Mouse (Mus musculus) neural tube, embryonic 11.5 days (tissue): ENCODE results near the gene Slc39a2. TPM values are rescaled to one million over a fixed set of nuclear protein-coding genes. Genes with fewer than 3 reads are reported as not detected.

ENCODE experiments used
- ATAC-seq: fragments of 200-750 bp; cut with Nextera tagmentation; 2 replicates; pipeline ENCODE4 v1.8.0; 2017; ENCODE audit warnings: moderate number of reproducible peaks, mild to moderate bottlenecking, moderate TSS enrichment, moderate library complexity; ENCODE audit not compliant: insufficient read depth, low FRiP score, low TSS enrichment
- DNase-seq: peaks from one replicate; pipeline ENCODE4 v3.0.0-alpha.2; 2015; ENCODE audit warnings: low spot score
- H3K27ac ChIP-seq: fragments of 300-500 bp; sonication (generic); 2 replicates; pipeline ENCODE4 v1.5.1; 2014; ENCODE audit warnings: low read depth, mild to moderate bottlenecking, low read length
- H3K27me3 ChIP-seq: fragments of 300-500 bp; sonication (generic); 2 replicates; pipeline ENCODE4 v1.6.1; 2014; ENCODE audit warnings: mild to moderate bottlenecking, low read length, mixed read lengths; ENCODE audit not compliant: control insufficient read depth, insufficient read depth
- H3K36me3 ChIP-seq: fragments of 300-500 bp; sonication (generic); 2 replicates; pipeline ENCODE4 v1.6.1; 2014; ENCODE audit warnings: mild to moderate bottlenecking, low read length, moderate library complexity, mixed read lengths; ENCODE audit not compliant: control insufficient read depth, insufficient read depth
- H3K4me1 ChIP-seq: fragments of 300-500 bp; sonication (generic); 2 replicates; pipeline ENCODE4 v1.6.1; 2014; ENCODE audit warnings: low read length, mixed read lengths; ENCODE audit not compliant: control insufficient read depth, insufficient read depth
- H3K4me2 ChIP-seq: fragments of 300-500 bp; sonication (generic); 2 replicates; pipeline ENCODE4 v1.6.1; 2014; ENCODE audit warnings: low read depth, mild to moderate bottlenecking, moderate library complexity
- H3K4me3 ChIP-seq: fragments of 300-500 bp; sonication (generic); 2 replicates; pipeline ENCODE4 v1.5.1; 2014; ENCODE audit warnings: low read depth, low read length
- H3K9ac ChIP-seq: fragments of 300-500 bp; sonication (generic); 2 replicates; pipeline ENCODE4 v1.6.1; 2014; ENCODE audit warnings: mild to moderate bottlenecking, low read length
- H3K9me3 ChIP-seq: fragments of 300-500 bp; sonication (generic); 2 replicates; pipeline ENCODE4 v1.6.1; 2016; ENCODE audit warnings: low read length; ENCODE audit not compliant: control insufficient read depth
- WGBS: fragments of 180-500 bp; shearing (Covaris S2); extraction: QIAGEN DNeasy Blood & Tissue Kit; methylation state at CpG from one replicate; pipeline ENCODE4 v1.1.7; 2014; 5-methylcytosine and 5-hydroxymethylcytosine counted together
- polyA plus RNA-seq: library from polyadenylated mRNA; unstranded; fragments of >200 nt; fragmentation: Nextera tagmentation; extraction: Ambion mirVana; gene quantifications from 2 replicates; pipeline ENCODE4 v1.2.1, GENCODE M21; 2014

Gene Slc39a2
- polyA plus RNA-seq, 1 experiment from 2014 or later, result 0.40 TPM

GRCm38 (mm10) chr14:51912391-51913061 lies 19.8 kb downstream of the Slc39a2 start:
- peaks cover 5% of the 10 kb centered on the region for H3K4me1 ChIP-seq
- ATAC-seq (peak; percentile 50; the same call in 1 of the 2 replicates), DNase-seq (no peak)
- peak overlapping the region; percentile 100 for H3K4me2 ChIP-seq
- H3K27ac ChIP-seq, result no peak overlapping the region
- no peaks in the 10 kb centered on the region for H3K36me3 ChIP-seq
- 7% methylated on average over 14 of the region's 14 CpGs for WGBS
- H3K9ac ChIP-seq, result peak overlapping the region; percentile 60
- no peaks in the 10 kb centered on the region for H3K9me3 ChIP-seq
- peak overlapping the region; percentile 58 for H3K4me3 ChIP-seq
- peaks cover 4% of the 10 kb centered on the region; the same call in 1 of the 2 replicates for H3K27me3 ChIP-seq

GRCm38 (mm10) chr14:51913062-51913959 lies 20.6 kb downstream of the Slc39a2 start:
- no peaks in the 10 kb centered on the region for H3K9me3 ChIP-seq
- H3K4me2 ChIP-seq, result peak overlapping the region; percentile 100
- no peak overlapping the region for H3K27ac ChIP-seq
- no peaks in the 10 kb centered on the region for H3K36me3 ChIP-seq
- peak overlapping the region; percentile 58 for H3K4me3 ChIP-seq
- H3K27me3 ChIP-seq, result peaks cover 4% of the 10 kb centered on the region; the same call in 1 of the 2 replicates
- WGBS, result under 1% methylated on average over 56 of the region's 58 CpGs
- DNase-seq, result peak; percentile 44
- ATAC-seq, result peak; percentile 58
- peak overlapping the region; percentile 60 for H3K9ac ChIP-seq
- peaks cover 5% of the 10 kb centered on the region for H3K4me1 ChIP-seq

- Histone ChIP-seq H3K9me3 (no peaks in the 10 kb centered on the region), H3K4me2 (peak within 1 kb of the TSS; percentile 100), H3K36me3 (no peaks in the 10 kb centered on the region), H3K4me3 (peak within 1 kb of the TSS; percentile 58), H3K27me3 (peaks cover 4% of the 10 kb centered on the region; the same call in 1 of the 2 replicates), H3K9ac (peak within 1 kb of the TSS; percentile 60), H3K4me1 (peaks cover 5% of the 10 kb centered on the region), H3K27ac (no peak within 1 kb of the TSS)
- 2% methylated on average over 20 of the region's 23 CpGs for WGBS
- ATAC-seq (peak; percentile 55), DNase-seq (peak; percentile 23)
Observed at GRCm38 (mm10) chr14:51913960-51914762, 21.5 kb downstream of the Slc39a2 start, which contains the start of gene Ndrg2. TSS of gene Ndrg2 (minus strand) at chr14:51914158.

GRCm38 (mm10) chr14:51915030-51915429 lies 22.3 kb downstream of the Slc39a2 start:
- Histone ChIP-seq H3K9ac (no peak overlapping the region), H3K36me3 (no peaks in the 10 kb centered on the region), H3K4me2 (no peak overlapping the region), H3K4me3 (no peak overlapping the region), H3K27ac (no peak overlapping the region), H3K27me3 (peaks cover 4% of the 10 kb centered on the region; the same call in 1 of the 2 replicates), H3K9me3 (no peaks in the 10 kb centered on the region), H3K4me1 (peaks cover 5% of the 10 kb centered on the region)
- WGBS, result 46% methylated on average over 3 of the region's 3 CpGs
- no peak for ATAC-seq
- DNase-seq, result no peak

GRCm38 (mm10) chr14:51916539-51916938 lies 23.9 kb downstream of the Slc39a2 start:
- H3K9me3 ChIP-seq, result no peaks in the 10 kb centered on the region
- H3K27ac ChIP-seq, result no peak overlapping the region
- H3K9ac ChIP-seq, result no peak overlapping the region
- H3K4me3 ChIP-seq, result no peak overlapping the region
- ATAC-seq (no peak), DNase-seq (no peak)
- H3K4me1 ChIP-seq, result peaks cover 5% of the 10 kb centered on the region
- 87% methylated on average over 4 of the region's 4 CpGs for WGBS
- H3K36me3 ChIP-seq, result no peaks in the 10 kb centered on the region
- H3K27me3 ChIP-seq, result peaks cover 4% of the 10 kb centered on the region; the same call in 1 of the 2 replicates
- no peak overlapping the region for H3K4me2 ChIP-seq

GRCm38 (mm10) chr14:51918125-51918524 lies 25.4 kb downstream of the Slc39a2 start, which contains the start of gene Tppp2:
TSS of gene Tppp2 (plus strand) at chr14:51918425.
- Histone ChIP-seq H3K36me3 (no peaks in the 10 kb centered on the region), H3K27me3 (peaks cover 4% of the 10 kb centered on the region; the same call in 1 of the 2 replicates), H3K27ac (no peak within 1 kb of the TSS), H3K4me3 (no peak within 1 kb of the TSS), H3K9ac (no peak within 1 kb of the TSS), H3K4me2 (no peak within 1 kb of the TSS), H3K4me1 (peaks cover 5% of the 10 kb centered on the region), H3K9me3 (no peaks in the 10 kb centered on the region)
- no peak for ATAC-seq
- DNase-seq, result no peak
- 91% methylated on average over 4 of the region's 4 CpGs for WGBS

GRCm38 (mm10) chr14:51918966-51919365 lies 26.3 kb downstream of the Slc39a2 start:
- DNase-seq (no peak), ATAC-seq (no peak)
- no peak overlapping the region for H3K27ac ChIP-seq
- no peaks in the 10 kb centered on the region for H3K9me3 ChIP-seq
- WGBS, result 81% methylated on average over 4 of the region's 4 CpGs
- no peak overlapping the region for H3K9ac ChIP-seq
- H3K4me1 ChIP-seq, result no peaks in the 10 kb centered on the region
- no peak overlapping the region for H3K4me2 ChIP-seq
- no peak overlapping the region for H3K4me3 ChIP-seq
- no peaks in the 10 kb centered on the region for H3K27me3 ChIP-seq
- no peaks in the 10 kb centered on the region for H3K36me3 ChIP-seq
